Mouse (Mus musculus) common myeloid progenitor, adult 5-6 weeks (primary cell): ENCODE data around the gene Pcgf3. TPM values are rescaled to one million over a fixed set of nuclear protein-coding genes. Genes with fewer than 3 reads are reported as not detected.

ENCODE experiments used
- ATAC-seq: replicated peaks from 2 replicates; pipeline ENCODE4 v1.8.0; 2016; ENCODE audit warnings: low read depth, mild to moderate bottlenecking, moderate TSS enrichment, inconsistent platforms; ENCODE audit not compliant: poor library complexity, severe bottlenecking
- total RNA-seq: library from RNA; stranded (forward); fragments of 200-1000, 187-1606 nt; gene quantifications from 2 replicates; pipeline ENCODE4 v1.2.3, GENCODE M21; 2017

Pcgf3 gene
- 13.0 and 16.1 TPM in 2 replicates for total RNA-seq

GRCm38 (mm10) chr5:108461082-108462065, at the start of gene Pcgf3:
TSS of gene Pcgf3 (plus strand) at chr5:108461232.
- peak; percentile 95 for ATAC-seq

- ATAC-seq: 0 out of 2 replicates have a peak, but pooled peaks have one; percentile 56
These were observed 46.3 kb upstream of the Pcgf3 start for GRCm38 (mm10) chr5:108414711-108415110.

GRCm38 (mm10) chr5:108422741-108423140, 38.3 kb upstream of the Pcgf3 start:
- ATAC-seq: no peak

DNA sequence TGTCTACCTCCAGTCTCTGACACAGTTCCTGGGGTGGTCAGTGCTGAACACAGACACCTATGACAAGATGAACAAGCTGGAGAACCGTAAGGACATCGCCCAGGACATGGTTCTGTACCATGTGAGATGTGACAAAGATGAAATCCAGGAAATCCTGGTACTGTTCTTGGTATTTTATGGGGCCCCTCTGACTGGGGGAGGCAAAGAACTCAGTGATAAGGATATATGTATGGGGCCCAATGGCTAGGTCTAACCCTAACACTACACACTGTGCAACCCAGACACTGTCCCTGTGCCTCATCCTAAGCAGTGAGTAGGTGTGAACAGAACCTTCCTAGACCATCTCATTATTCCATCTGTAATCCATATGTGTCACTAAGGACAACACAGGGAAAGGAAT, 37.6 kb upstream of the Pcgf3 start:
- no peak for ATAC-seq

GRCm38 (mm10) chr5:108427186-108427585, 33.8 kb upstream of the Pcgf3 start:
- ATAC-seq: peak; percentile 94

DNA sequence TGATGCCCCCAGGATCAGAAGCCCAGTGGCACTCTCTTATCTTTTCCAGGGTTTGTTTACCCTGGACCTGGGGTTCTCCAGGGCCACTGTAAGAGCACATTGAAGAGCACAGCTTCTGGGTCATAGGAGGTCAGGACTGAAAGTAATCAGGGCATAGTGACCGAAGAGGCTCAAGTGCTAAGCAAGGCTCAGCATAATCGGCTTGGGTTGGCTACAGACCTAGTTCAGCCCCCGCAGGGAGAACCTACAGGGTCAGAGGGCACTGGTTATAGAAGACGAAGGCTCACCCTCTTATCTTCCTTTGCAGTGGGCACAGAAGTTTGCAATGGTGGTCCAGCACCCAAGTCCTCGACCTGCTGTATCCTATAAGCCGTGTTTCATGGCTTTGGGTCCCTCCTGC, 29.8 kb upstream of the Pcgf3 start:
- ATAC-seq: no peak

DNA sequence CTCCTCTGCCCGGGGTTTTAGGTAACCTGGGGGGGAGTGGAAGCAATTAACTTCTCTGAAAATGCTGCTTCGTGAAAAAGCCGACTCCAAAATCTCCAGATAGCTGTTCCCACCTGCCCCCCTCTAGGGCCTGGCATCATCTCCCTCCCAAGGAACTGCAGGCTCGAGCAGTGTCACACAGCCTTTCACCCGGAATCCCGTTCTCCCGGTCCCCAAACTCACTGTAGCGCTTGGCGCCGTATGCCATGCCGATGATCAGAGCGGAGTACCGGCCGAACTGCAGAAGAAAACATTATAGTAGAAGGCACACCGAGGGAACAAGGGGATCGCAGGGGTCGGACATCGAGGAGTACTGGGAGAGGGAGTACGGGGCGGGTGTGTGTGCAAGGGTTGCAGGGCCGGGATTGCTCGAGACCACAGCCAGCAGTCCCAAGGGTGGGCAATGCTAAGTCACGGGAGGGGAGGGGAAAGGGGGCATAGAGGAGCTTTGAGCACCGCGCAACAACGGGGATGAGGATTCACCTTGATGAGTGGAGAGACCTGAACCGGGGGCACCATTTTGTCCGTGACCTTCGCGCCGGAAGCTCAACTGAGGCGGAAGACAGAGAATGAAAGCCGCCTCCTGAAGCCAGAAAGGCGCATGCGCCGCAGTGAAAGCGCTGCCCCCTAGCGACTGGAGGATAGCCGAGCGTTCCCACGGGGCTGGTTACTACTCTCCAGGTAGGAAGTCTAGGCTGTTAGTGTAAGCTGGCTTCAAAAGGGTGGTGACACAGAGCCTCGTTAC, 27.0 kb upstream of the Pcgf3 start, which contains the start of gene Atp5k:
Gene Atp5k (minus strand): TSS at position 645 of the 784 bp plus-strand sequence.
- peak; percentile 98 for ATAC-seq

DNA sequence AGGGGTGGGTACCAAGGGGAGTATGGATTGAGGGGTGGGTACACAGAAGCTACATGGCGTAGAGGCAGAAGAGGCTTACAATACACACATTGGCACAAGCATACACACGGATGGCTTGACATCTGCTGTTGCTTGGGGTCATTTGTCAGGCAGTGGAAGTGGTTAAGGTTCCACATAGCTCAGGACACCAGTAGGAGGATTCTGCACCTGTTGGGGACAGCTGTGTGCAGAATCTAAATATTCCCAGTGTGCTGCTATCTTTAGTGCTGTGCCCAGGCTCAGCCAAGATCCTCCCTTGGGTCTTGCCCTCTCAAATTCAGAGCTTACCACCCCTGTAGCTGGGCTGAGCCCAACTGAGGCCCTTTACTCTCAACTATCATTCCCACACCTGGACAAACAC, 24.9 kb upstream of the Pcgf3 start:
- ATAC-seq: no peak

- peak; percentile 17 for ATAC-seq
These were observed 14.1 kb upstream of the Pcgf3 start for GRCm38 (mm10) chr5:108446973-108447372.

DNA sequence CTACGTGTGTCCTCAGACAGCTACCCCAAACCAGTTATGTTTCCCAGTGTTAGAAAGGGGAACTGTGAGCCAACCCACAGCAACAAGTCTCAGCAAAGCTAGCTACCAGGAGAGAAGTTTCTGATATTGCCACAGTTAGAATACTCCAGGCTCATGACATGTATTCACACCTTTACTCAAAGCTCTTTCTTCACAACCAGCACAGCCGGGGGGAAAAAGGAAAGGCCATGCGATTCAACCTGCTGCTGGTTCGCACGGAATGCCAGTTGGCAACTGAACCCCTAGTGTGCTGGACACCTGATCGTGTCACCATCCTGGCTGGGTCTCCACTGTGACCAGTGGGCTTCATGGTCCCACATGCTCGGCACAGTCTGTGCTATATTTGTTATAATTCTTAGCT, 13.2 kb upstream of the Pcgf3 start:
- ATAC-seq: 0 out of 2 replicates have a peak, but pooled peaks have one; percentile 13

DNA sequence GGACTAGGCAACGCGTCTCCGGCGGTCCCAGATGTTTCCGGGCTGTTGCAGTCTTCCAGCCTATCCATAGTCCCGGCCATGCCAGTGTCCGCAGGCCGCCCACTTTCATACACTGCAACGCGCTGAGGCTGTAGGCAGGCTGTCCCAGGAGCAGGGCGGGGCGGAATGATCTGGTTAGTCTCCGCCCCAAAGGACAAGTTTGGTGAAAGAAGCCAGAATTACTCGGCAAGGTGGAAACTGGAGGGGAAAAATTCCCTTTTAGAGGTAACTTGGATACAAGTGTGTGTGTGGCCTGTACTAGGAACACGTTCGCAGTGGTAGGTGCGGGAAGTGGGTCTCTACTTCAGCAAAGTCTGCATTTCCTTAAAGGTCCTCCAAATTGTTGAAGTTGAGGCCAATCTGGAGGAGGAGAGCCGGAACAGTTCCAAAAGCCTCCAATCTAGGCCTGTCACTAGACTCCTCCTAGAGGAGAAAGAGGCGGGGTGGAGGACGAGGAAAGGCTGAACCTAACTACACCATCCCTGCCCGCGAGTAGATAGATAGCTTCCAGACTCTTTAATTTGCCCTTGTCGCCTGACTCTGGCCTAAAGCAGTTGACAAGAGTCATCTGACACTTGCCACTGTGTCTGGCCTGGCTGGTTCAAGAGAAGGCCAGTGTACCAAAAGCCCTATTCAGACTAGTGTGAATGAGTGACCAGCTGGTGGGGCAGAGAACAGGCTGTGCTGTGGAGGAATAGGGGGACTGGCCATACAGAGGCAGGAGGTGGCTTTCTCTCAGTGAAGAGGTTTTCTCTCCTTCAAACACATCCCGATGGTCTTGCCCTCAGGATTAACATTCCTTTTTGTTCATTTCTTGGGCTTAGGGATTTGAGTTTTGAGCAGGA, 12.0 kb upstream of the Pcgf3 start, which contains the start of gene Mfsd7a:
Gene Mfsd7a (minus strand): TSS at position 107 of the 884 bp plus-strand sequence.
- ATAC-seq: peak; percentile 88

GRCm38 (mm10) chr5:108450837-108451540, 10.0 kb upstream of the Pcgf3 start:
- no peak for ATAC-seq

- ATAC-seq: no peak
These were observed 9.4 kb upstream of the Pcgf3 start for GRCm38 (mm10) chr5:108451611-108452010.

GRCm38 (mm10) chr5:108452422-108452821, 8.6 kb upstream of the Pcgf3 start:
- ATAC-seq: no peak

DNA sequence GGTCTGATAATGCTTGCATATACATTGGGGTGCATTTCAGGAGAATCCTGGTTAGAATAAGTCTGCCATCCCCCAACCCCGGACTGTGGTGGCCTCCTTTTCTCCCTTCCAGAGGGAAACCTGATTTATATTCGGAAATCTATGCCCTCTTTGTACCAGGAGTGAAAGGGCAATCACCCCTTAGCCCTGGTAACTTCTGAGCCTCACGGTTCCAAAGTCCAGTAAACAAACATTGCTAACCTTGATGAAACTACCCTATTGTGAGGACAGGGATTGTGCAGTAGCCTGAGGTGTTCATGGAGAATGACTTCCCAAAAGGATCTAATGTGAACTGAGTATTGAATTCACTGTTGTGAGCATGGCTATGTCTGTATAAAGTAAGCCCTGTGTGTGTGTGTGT, 6.9 kb upstream of the Pcgf3 start:
- no peak for ATAC-seq

DNA sequence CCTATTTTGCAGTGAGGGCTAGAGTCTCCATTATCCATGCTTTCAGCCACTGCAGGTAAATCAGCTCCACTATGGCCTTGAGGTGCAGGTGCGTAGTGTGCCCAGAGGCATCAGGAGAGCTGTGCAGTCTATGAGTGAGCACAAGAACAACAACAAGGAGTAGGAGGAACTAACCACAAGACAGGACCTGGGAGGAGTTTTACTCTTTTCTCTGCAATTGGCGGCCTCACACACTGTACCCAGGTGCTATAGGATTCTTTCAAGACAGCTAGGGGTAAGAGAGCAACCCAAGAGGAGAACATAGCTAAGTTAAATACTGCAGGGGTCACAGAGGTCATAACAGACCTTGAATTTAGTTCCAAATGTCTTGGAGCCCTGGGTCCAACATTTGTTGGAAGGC, 2.3 kb upstream of the Pcgf3 start:
- no peak for ATAC-seq

DNA sequence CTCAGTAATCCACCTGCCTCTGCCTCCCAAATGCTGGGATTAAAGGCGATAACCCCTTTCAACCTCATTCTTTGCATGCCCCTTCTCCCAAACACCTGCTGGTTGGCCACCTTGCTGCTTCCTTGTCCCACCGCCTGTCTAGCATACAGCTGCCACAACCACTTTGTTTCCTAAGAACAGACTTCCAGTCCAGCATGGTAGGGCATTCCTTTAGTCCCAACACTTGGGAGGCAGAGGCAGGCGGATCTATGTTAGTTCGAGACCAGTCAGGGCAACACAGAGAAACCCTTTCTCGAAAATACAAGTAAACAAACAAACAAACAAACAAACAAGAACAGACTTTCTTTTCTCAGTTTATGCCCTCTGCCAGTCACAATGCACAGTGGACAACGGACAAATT, 571 bp upstream of the Pcgf3 start:
- no peak for ATAC-seq

DNA sequence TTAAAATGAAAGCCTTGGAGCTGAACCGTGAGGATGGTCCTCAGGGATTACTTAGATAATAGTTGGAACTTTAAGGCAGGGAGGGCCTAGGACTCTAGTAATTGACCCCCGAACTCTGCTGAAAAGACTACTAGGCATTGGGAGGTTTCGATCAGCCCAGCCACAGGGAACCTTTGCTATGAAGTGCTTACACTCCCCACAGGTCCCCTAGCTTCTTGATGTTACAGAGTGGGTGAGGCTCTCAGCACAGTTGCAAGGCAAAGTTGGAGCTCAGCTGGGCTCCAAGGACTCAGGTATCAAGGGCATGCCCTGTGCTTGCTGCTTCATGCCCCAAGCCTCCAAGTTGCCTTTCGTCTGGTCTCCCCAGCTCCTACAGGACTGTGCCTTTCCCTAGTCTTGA, 1.4 kb downstream of the Pcgf3 start:
- ATAC-seq: no peak
